Mouse (Mus musculus) lung, embryonic 15.5 days (tissue): ENCODE measurements around the gene Phactr1. TPM values are rescaled to one million over a fixed set of nuclear protein-coding genes. Genes with fewer than 3 reads are reported as not detected.

Experiments
- ATAC-seq: fragments of 200-750 bp; cut with Nextera tagmentation; 2 replicates; pipeline ENCODE4 v1.8.0; 2017; ENCODE audit warnings: moderate number of reproducible peaks, borderline replicate concordance; ENCODE audit not compliant: low FRiP score, low TSS enrichment; ENCODE audit errors: extremely low read depth
- H3K27ac ChIP-seq: fragments of 300-500 bp; sonication (generic); 2 replicates; pipeline ENCODE4 v1.5.1; 2015; ENCODE audit warnings: moderate library complexity, mild to moderate bottlenecking, inconsistent platforms
- H3K27me3 ChIP-seq: fragments of 300-500 bp; sonication (generic); 2 replicates; pipeline ENCODE4 v1.6.1; 2015; ENCODE audit warnings: inconsistent platforms
- H3K36me3 ChIP-seq: fragments of 300-500 bp; sonication (generic); 2 replicates; pipeline ENCODE4 v1.6.1; 2015; ENCODE audit warnings: inconsistent platforms
- H3K4me1 ChIP-seq: fragments of 300-500 bp; sonication (generic); 2 replicates; pipeline ENCODE4 v1.6.1; 2015; ENCODE audit warnings: inconsistent platforms
- H3K4me2 ChIP-seq: fragments of 300-500 bp; sonication (generic); 2 replicates; pipeline ENCODE4 v1.6.1; 2015; ENCODE audit warnings: inconsistent platforms, mild to moderate bottlenecking, moderate library complexity
- H3K4me3 ChIP-seq: fragments of 300-500 bp; sonication (generic); 2 replicates; pipeline ENCODE4 v1.5.1; 2015; ENCODE audit warnings: mild to moderate bottlenecking, inconsistent platforms
- H3K9ac ChIP-seq: fragments of 300-500 bp; sonication (generic); 2 replicates; pipeline ENCODE4 v1.6.1; 2015; ENCODE audit warnings: inconsistent platforms
- H3K9me3 ChIP-seq: fragments of 300-500 bp; sonication (generic); 2 replicates; pipeline ENCODE4 v1.6.1; 2016; ENCODE audit warnings: inconsistent platforms
- WGBS: fragments of 180-500 bp; shearing (Covaris S2); methylation state at CpG from one replicate; pipeline ENCODE4 v1.1.7; 2015; 5-methylcytosine and 5-hydroxymethylcytosine counted together
- polyA plus RNA-seq: library from polyadenylated mRNA; unstranded; fragments of >200 nt; fragmentation: Nextera tagmentation; extraction: Ambion mirVana; gene quantifications from 2 replicates; pipeline ENCODE4 v1.2.1, GENCODE M21; 2015

Phactr1 gene
- polyA plus RNA-seq, 1 experiment from 2014 or later, result 6.4 TPM

DNA sequence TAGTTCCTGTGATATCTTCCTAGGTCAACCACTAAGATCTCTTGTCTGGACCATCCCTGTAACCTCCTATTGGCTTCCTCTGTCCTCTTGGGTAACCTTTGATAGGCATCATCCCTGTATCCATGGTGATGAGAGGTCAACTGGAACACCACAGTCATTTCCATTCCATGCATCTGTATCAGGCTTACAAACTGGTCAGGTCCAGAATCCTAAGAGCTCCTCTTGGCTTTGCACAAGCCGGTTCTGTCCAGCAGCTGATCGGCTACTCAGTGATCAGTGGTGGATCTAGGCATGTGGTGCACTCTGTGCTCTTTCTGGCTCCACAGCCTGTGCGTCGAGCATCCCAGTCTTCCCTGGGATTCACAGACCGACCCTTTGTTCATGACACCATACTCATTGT is 309.1 kb downstream of the Phactr1 start:
- Histone ChIP-seq H3K4me3 (no peak overlapping the region), H3K36me3 (no peaks in the 10 kb centered on the region), H3K4me1 (peaks cover 7% of the 10 kb centered on the region; the same call in 1 of the 2 replicates), H3K9ac (no peak overlapping the region), H3K27ac (no peak overlapping the region), H3K4me2 (no peak overlapping the region), H3K9me3 (no peaks in the 10 kb centered on the region), H3K27me3 (no peaks in the 10 kb centered on the region)
- ATAC-seq, result no peak
- WGBS, result 96% methylated on average over 5 of the region's 5 CpGs

DNA sequence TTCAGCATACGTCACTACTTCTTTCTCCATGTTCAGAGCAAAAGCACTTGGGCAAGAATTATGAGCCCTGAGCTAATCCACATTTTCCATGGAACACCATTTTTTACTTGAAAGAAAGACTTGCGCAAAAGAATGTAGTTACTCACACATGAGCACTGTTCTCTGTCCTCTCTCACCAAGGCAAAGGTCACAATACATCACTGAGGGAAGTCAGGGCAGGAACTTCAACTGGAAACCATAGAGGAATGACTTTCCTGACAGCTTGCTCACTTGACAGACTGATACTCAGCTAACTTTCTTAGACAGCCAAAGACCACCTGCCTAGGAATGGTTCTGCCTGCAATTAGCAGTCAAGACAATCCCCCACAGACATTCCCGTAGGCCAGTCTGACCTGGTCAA is 309.6 kb downstream of the Phactr1 start:
- WGBS, result 83% methylated on average over 3 of the region's 3 CpGs
- no peak for ATAC-seq
- H3K4me3 ChIP-seq, result no peak overlapping the region
- H3K4me1 ChIP-seq, result peaks cover 7% of the 10 kb centered on the region; the same call in 1 of the 2 replicates
- no peak overlapping the region for H3K4me2 ChIP-seq
- no peaks in the 10 kb centered on the region for H3K9me3 ChIP-seq
- no peak overlapping the region for H3K9ac ChIP-seq
- no peaks in the 10 kb centered on the region for H3K27me3 ChIP-seq
- no peaks in the 10 kb centered on the region for H3K36me3 ChIP-seq
- H3K27ac ChIP-seq, result no peak overlapping the region

DNA sequence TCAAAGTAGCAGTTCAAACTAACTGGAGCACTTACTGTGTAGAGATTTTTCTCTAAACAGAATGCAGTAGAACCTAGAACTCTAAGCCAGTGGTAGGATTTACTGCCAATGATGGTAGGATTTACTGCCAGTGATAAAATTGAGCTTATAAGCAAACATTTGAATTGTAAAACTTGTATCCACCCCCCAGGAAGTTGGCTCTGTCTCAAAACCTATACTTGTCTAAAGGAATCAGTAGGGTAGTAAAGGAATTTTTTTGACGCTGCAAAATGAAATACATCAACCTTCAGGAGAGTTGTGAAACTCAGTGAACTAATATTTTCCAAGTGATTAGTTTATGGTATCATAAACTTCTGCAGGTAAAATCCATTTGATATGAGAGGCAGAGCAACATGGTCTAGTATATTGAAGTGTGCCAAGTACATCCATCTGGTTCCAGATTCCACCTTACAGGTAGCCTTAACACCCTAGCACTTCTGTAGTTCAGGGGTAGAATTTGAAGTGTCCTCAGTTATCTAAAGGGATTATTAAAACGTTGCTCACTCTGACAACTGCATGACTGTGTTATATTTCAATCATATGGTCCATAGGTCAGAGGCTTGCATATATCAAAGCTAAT is 310.2 kb downstream of the Phactr1 start:
- Histone ChIP-seq H3K4me2 (no peak overlapping the region), H3K27ac (no peak overlapping the region), H3K9me3 (no peaks in the 10 kb centered on the region), H3K36me3 (no peaks in the 10 kb centered on the region), H3K27me3 (no peaks in the 10 kb centered on the region), H3K9ac (no peak overlapping the region), H3K4me1 (peaks cover 7% of the 10 kb centered on the region; the same call in 1 of the 2 replicates), H3K4me3 (no peak overlapping the region)
- no peak for ATAC-seq
- WGBS, result 61% methylated on average over 2 of the region's 2 CpGs

DNA sequence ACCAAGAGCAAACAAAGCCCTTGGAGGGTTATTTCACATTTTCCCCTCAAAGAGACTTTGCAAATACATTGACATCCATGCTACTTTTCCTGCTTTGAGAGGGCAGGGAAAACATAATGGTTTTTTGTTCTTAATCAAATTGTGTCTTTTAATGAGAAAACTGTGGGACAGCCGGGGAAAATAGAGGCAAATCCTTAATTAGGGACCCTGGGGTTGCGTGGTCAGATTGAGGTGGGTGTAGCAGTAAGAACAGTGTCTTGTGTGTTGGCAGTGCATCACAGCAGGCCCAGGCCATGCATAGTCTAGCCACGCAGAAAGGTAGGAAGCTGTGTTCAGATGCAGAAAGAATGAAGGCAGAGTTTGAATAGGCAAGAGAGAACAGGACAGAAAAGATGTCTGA is 310.7 kb downstream of the Phactr1 start:
- no peaks in the 10 kb centered on the region for H3K27me3 ChIP-seq
- WGBS, result 80% methylated on average over 3 of the region's 3 CpGs
- H3K9me3 ChIP-seq, result no peaks in the 10 kb centered on the region
- no peaks in the 10 kb centered on the region for H3K36me3 ChIP-seq
- H3K4me2 ChIP-seq, result no peak overlapping the region
- H3K9ac ChIP-seq, result no peak overlapping the region
- H3K27ac ChIP-seq, result no peak overlapping the region
- peaks cover 7% of the 10 kb centered on the region; the same call in 1 of the 2 replicates for H3K4me1 ChIP-seq
- no peak for ATAC-seq
- H3K4me3 ChIP-seq, result no peak overlapping the region

- 81% methylated on average over 4 of the region's 4 CpGs for WGBS
- Histone ChIP-seq H3K9me3 (no peaks in the 10 kb centered on the region), H3K4me2 (no peak overlapping the region), H3K27me3 (no peaks in the 10 kb centered on the region), H3K4me1 (peaks cover 7% of the 10 kb centered on the region; the same call in 1 of the 2 replicates), H3K9ac (no peak overlapping the region), H3K36me3 (no peaks in the 10 kb centered on the region), H3K4me3 (no peak overlapping the region), H3K27ac (no peak overlapping the region)
- ATAC-seq, result no peak
Measured at GRCm38 (mm10) chr13:42992306-42992705, 311.9 kb downstream of the Phactr1 start.

DNA sequence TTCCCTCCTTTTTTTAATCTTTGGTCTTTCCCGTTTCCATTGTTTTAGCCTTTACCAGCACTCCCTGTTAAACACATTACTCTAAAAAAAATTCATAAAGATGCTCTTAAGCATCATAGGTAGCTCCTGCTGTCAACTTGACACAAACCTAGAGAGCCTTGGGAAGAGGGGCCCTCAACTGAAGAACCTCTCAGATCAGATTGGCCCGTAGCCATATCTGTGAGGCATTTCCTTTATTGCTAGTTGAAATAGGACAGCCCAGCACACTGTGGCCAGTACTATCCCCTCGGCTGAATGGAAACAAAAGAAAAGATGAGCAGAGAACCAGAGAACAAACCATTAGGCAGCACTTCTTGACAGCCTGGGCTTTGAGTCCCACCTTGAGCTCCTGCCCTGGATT is 313.9 kb downstream of the Phactr1 start:
- Histone ChIP-seq H3K4me1 (no peaks in the 10 kb centered on the region), H3K27ac (no peak overlapping the region), H3K4me3 (no peak overlapping the region), H3K9me3 (no peaks in the 10 kb centered on the region), H3K4me2 (no peak overlapping the region), H3K36me3 (no peaks in the 10 kb centered on the region), H3K9ac (no peak overlapping the region), H3K27me3 (no peaks in the 10 kb centered on the region)
- no peak for ATAC-seq
- 64% methylated on average over 3 of the region's 3 CpGs for WGBS

- no peak overlapping the region for H3K27ac ChIP-seq
Measured at GRCm38 (mm10) chr13:42996188-42996587, 315.8 kb downstream of the Phactr1 start.

GRCm38 (mm10) chr13:42999287-42999686 is 318.9 kb downstream of the Phactr1 start:
- ATAC-seq, result no peak
- peaks cover 2% of the 10 kb centered on the region; the same call in 1 of the 2 replicates for H3K4me1 ChIP-seq
- WGBS, result 68% methylated on average over 3 of the region's 3 CpGs

More at GRCm38 (mm10) chr13:42996188-42996587, 315.8 kb downstream of the Phactr1 start:
- no peak overlapping the region for H3K4me2 ChIP-seq
- WGBS, result 51% methylated on average over 4 of the region's 4 CpGs
- H3K27me3 ChIP-seq, result no peaks in the 10 kb centered on the region
- no peaks in the 10 kb centered on the region for H3K4me1 ChIP-seq
- ATAC-seq, result no peak
- H3K9me3 ChIP-seq, result no peaks in the 10 kb centered on the region
- H3K9ac ChIP-seq, result no peak overlapping the region
- H3K4me3 ChIP-seq, result no peak overlapping the region
- no peaks in the 10 kb centered on the region for H3K36me3 ChIP-seq

GRCm38 (mm10) chr13:43005131-43005579 is 324.7 kb downstream of the Phactr1 start:
- H3K4me3 ChIP-seq, result no peak overlapping the region
- H3K4me1 ChIP-seq, result peaks cover 11% of the 10 kb centered on the region; the same call in 1 of the 2 replicates
- 7% methylated on average over 3 of the region's 3 CpGs for WGBS
- no peak overlapping the region for H3K4me2 ChIP-seq
- H3K9ac ChIP-seq, result no peak overlapping the region
- ATAC-seq, result peak; percentile 97
- no peaks in the 10 kb centered on the region for H3K36me3 ChIP-seq
- H3K27ac ChIP-seq, result peak overlapping the region; percentile 75
- no peaks in the 10 kb centered on the region for H3K27me3 ChIP-seq
- no peaks in the 10 kb centered on the region for H3K9me3 ChIP-seq

More at GRCm38 (mm10) chr13:42999287-42999686, 318.9 kb downstream of the Phactr1 start:
- no peak overlapping the region for H3K4me3 ChIP-seq
- no peaks in the 10 kb centered on the region for H3K36me3 ChIP-seq
- no peak overlapping the region for H3K9ac ChIP-seq
- H3K27ac ChIP-seq, result no peak overlapping the region
- H3K9me3 ChIP-seq, result no peaks in the 10 kb centered on the region
- no peak overlapping the region for H3K4me2 ChIP-seq
- no peaks in the 10 kb centered on the region for H3K27me3 ChIP-seq

- H3K27ac ChIP-seq, result no peak overlapping the region; the same call in 1 of the 2 replicates
- no peak for ATAC-seq
- no peaks in the 10 kb centered on the region for H3K36me3 ChIP-seq
- no peak overlapping the region for H3K9ac ChIP-seq
- WGBS, result 53% methylated on average over 5 of the region's 5 CpGs
- H3K4me1 ChIP-seq, result peaks cover 19% of the 10 kb centered on the region
- no peaks in the 10 kb centered on the region for H3K27me3 ChIP-seq
- no peaks in the 10 kb centered on the region for H3K9me3 ChIP-seq
- no peak overlapping the region for H3K4me3 ChIP-seq
- H3K4me2 ChIP-seq, result no peak overlapping the region
Measured at GRCm38 (mm10) chr13:43008466-43008865, 328.0 kb downstream of the Phactr1 start.

DNA sequence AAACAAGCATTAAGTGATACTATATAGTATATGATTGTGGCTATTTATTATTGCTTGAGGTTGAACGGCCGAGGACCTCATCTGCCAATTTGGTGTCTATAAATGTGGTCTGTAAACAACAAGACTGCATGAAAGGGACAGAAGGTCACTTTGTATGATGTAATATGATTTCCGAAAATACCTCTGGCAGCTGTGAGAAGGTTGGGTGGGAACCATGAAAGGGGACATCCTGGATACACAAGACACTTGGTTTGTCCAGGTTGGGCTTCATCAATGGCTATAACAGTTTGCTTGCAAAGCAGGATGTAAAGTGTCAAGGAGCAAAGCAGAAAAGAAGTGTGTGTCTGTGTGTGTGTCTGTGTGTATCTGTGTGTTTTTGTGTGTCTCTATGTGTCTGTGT is 329.2 kb downstream of the Phactr1 start:
- H3K4me3 ChIP-seq, result no peak overlapping the region
- H3K27me3 ChIP-seq, result no peaks in the 10 kb centered on the region
- no peak for ATAC-seq
- peaks cover 14% of the 10 kb centered on the region for H3K4me1 ChIP-seq
- H3K9ac ChIP-seq, result no peak overlapping the region
- H3K4me2 ChIP-seq, result no peak overlapping the region
- WGBS, result 72% methylated on average over 3 of the region's 3 CpGs
- no peak overlapping the region for H3K27ac ChIP-seq
- H3K9me3 ChIP-seq, result no peaks in the 10 kb centered on the region
- H3K36me3 ChIP-seq, result no peaks in the 10 kb centered on the region

GRCm38 (mm10) chr13:43011516-43011915 is 331.1 kb downstream of the Phactr1 start:
- Histone ChIP-seq H3K27me3 (no peaks in the 10 kb centered on the region), H3K4me3 (no peak overlapping the region), H3K4me2 (no peak overlapping the region), H3K9me3 (no peaks in the 10 kb centered on the region), H3K4me1 (peaks cover 13% of the 10 kb centered on the region), H3K9ac (no peak overlapping the region), H3K36me3 (no peaks in the 10 kb centered on the region), H3K27ac (peak overlapping the region; percentile 44)
- 33% methylated on average over 3 of the region's 3 CpGs for WGBS
- ATAC-seq, result peak; percentile 82; the same call in 1 of the 2 replicates
